Mouse (Mus musculus): ENCODE results near the gene Thap8. TPM values are rescaled to one million over a fixed set of nuclear protein-coding genes. Genes with fewer than 3 reads are reported as not detected.
"Not testable (repeated sequence)": the region's sequence is repeated elsewhere in the genome, so short reads cannot be mapped to it uniquely, and the experiment has no call there.

The Thap8 gene
- 0.48 and 0.77 TPM in 2 replicates for polyA plus RNA-seq (2016; fragmentation: Nextera tagmentation; extraction: Ambion mirVana)

GRCm38 (mm10) chr7:30279951-30280669, at the start of gene Thap8, which contains the start of gene Wdr62:
Gene Thap8, plus strand, starts transcription at chr7:30280094.
Gene Wdr62, minus strand, starts transcription at chr7:30280419.
- peaks cover 8% of the 10 kb centered on the region for H3K4me1 ChIP-seq
- peak within 1 kb of the TSS; percentile 93 for H3K4me2 ChIP-seq (replicated peaks)
- no peaks in the 10 kb centered on the region for H3K27me3 ChIP-seq
- ATAC-seq (ENCODE audit: low FRiP score) = peak; percentile 97
- no peaks in the 10 kb centered on the region for H3K36me3 ChIP-seq
- WGBS = under 1% methylated on average over 47 of the region's 49 CpGs
- H3K9me3 ChIP-seq (replicated peaks) = no peaks in the 10 kb centered on the region
- peak within 1 kb of the TSS; percentile 95 for H3K27ac ChIP-seq
- peak within 1 kb of the TSS; percentile 62 for H3K9ac ChIP-seq
- peak within 1 kb of the TSS; percentile 63 for H3K4me3 ChIP-seq

- WGBS = 0% methylated on average over 16 of the region's 16 CpGs
- Histone ChIP-seq H3K36me3 (peaks cover 37% of the 10 kb centered on the region), H3K9me3 (replicated peaks) (no peaks in the 10 kb centered on the region), H3K4me3 (peak overlapping the region; percentile 70), H3K4me1 (peaks cover 19% of the 10 kb centered on the region), H3K27me3 (no peaks in the 10 kb centered on the region), H3K27ac (peak overlapping the region; percentile 96), H3K9ac (peak overlapping the region; percentile 68), H3K4me2 (replicated peaks) (peak overlapping the region; percentile 81)
- no peak for ATAC-seq (ENCODE audit: low FRiP score)
Measured at GRCm38 (mm10) chr7:30231328-30231668, 48.6 kb upstream of the Thap8 start.

GRCm38 (mm10) chr7:30231669-30232454, 48.0 kb upstream of the Thap8 start, which contains the start of the genes Polr2i and Tbcb:
Gene Polr2i, plus strand, starts transcription at chr7:30231948.
Gene Tbcb, minus strand, starts transcription at chr7:30232272.
- peaks cover 19% of the 10 kb centered on the region for H3K4me1 ChIP-seq
- peak within 1 kb of the TSS; percentile 81 for H3K4me2 ChIP-seq (replicated peaks)
- peaks cover 32% of the 10 kb centered on the region for H3K36me3 ChIP-seq
- H3K27ac ChIP-seq = peak within 1 kb of the TSS; percentile 96
- no peaks in the 10 kb centered on the region for H3K27me3 ChIP-seq
- under 1% methylated on average over 67 of the region's 67 CpGs for WGBS
- no peaks in the 10 kb centered on the region for H3K9me3 ChIP-seq (replicated peaks)
- peak; percentile 94 for ATAC-seq (ENCODE audit: low FRiP score)
- H3K9ac ChIP-seq = peak within 1 kb of the TSS; percentile 79
- peak within 1 kb of the TSS; percentile 70 for H3K4me3 ChIP-seq

GRCm38 (mm10) chr7:30232631-30233148, 47.2 kb upstream of the Thap8 start:
- H3K4me3 ChIP-seq = peak overlapping the region; percentile 70
- WGBS = 4% methylated on average over 24 of the region's 24 CpGs
- peak overlapping the region; percentile 62 for H3K4me2 ChIP-seq (replicated peaks)
- H3K9me3 ChIP-seq (replicated peaks) = no peaks in the 10 kb centered on the region
- H3K9ac ChIP-seq = peak overlapping the region; percentile 79
- H3K27ac ChIP-seq = peak overlapping the region; percentile 96
- ATAC-seq (ENCODE audit: low FRiP score) = peak; percentile 3
- peaks cover 19% of the 10 kb centered on the region for H3K4me1 ChIP-seq
- H3K27me3 ChIP-seq = no peaks in the 10 kb centered on the region
- H3K36me3 ChIP-seq = peaks cover 25% of the 10 kb centered on the region; the same call in 1 of the 2 replicates

GRCm38 (mm10) chr7:30233387-30233786, 46.5 kb upstream of the Thap8 start:
- no peak overlapping the region for H3K9ac ChIP-seq
- H3K9me3 ChIP-seq (replicated peaks) = no peaks in the 10 kb centered on the region
- no peaks in the 10 kb centered on the region for H3K27me3 ChIP-seq
- peaks cover 19% of the 10 kb centered on the region; the same call in 1 of the 2 replicates for H3K36me3 ChIP-seq
- no peak overlapping the region for H3K27ac ChIP-seq
- WGBS = 91% methylated on average over 20 of the region's 20 CpGs
- peak overlapping the region; percentile 70; the same call in 1 of the 2 replicates for H3K4me3 ChIP-seq
- ATAC-seq (ENCODE audit: low FRiP score) = no peak
- H3K4me2 ChIP-seq (replicated peaks) = peak overlapping the region; percentile 62
- peaks cover 19% of the 10 kb centered on the region for H3K4me1 ChIP-seq

- Histone ChIP-seq H3K27me3 (no peaks in the 10 kb centered on the region), H3K27ac (no peak overlapping the region), H3K4me3 (no peak overlapping the region), H3K4me1 (peaks cover 19% of the 10 kb centered on the region), H3K9ac (no peak overlapping the region), H3K36me3 (peaks cover 19% of the 10 kb centered on the region; the same call in 1 of the 2 replicates), H3K4me2 (replicated peaks) (no peak overlapping the region), H3K9me3 (replicated peaks) (no peaks in the 10 kb centered on the region)
- WGBS = 92% methylated on average over 15 of the region's 15 CpGs
- ATAC-seq (ENCODE audit: low FRiP score) = no peak
Measured at GRCm38 (mm10) chr7:30234276-30234858, 45.5 kb upstream of the Thap8 start.

- Histone ChIP-seq H3K36me3 (peaks cover 19% of the 10 kb centered on the region; the same call in 1 of the 2 replicates), H3K4me1 (peaks cover 19% of the 10 kb centered on the region), H3K27me3 (no peaks in the 10 kb centered on the region), H3K4me2 (replicated peaks) (no peak overlapping the region), H3K27ac (no peak overlapping the region), H3K9ac (no peak overlapping the region), H3K9me3 (replicated peaks) (no peaks in the 10 kb centered on the region), H3K4me3 (no peak overlapping the region)
- WGBS = 93% methylated on average over 8 of the region's 8 CpGs
- no peak for ATAC-seq (ENCODE audit: low FRiP score)
Measured at GRCm38 (mm10) chr7:30235091-30235490, 44.8 kb upstream of the Thap8 start.

- no peaks in the 10 kb centered on the region for H3K9me3 ChIP-seq (replicated peaks)
- peaks cover 25% of the 10 kb centered on the region; the same call in 1 of the 2 replicates for H3K36me3 ChIP-seq
- 89% methylated on average over 4 of the region's 4 CpGs for WGBS
- H3K4me1 ChIP-seq = peaks cover 16% of the 10 kb centered on the region
- no peaks in the 10 kb centered on the region for H3K27me3 ChIP-seq
- H3K27ac ChIP-seq = no peak within 1 kb of the TSS
- H3K4me3 ChIP-seq = no peak within 1 kb of the TSS
- H3K9ac ChIP-seq = no peak within 1 kb of the TSS
- no peak for ATAC-seq (ENCODE audit: low FRiP score)
- H3K4me2 ChIP-seq (replicated peaks) = no peak within 1 kb of the TSS
Measured at GRCm38 (mm10) chr7:30235625-30236024, 44.3 kb upstream of the Thap8 start, which contains the start of gene Ovol3. Gene Ovol3, minus strand, starts transcription at chr7:30235725.

- ATAC-seq (ENCODE audit: low FRiP score); H3K27ac ChIP-seq; H3K4me3 ChIP-seq; H3K4me2 ChIP-seq (replicated peaks); H3K9ac ChIP-seq; H3K27me3 ChIP-seq; H3K9me3 ChIP-seq (replicated peaks): not testable (repeated sequence)
- H3K4me1 ChIP-seq = peaks cover 10% of the 10 kb centered on the region
- 90% methylated on average over 3 of the region's 3 CpGs for WGBS
- peaks cover 34% of the 10 kb centered on the region for H3K36me3 ChIP-seq
Measured at GRCm38 (mm10) chr7:30237374-30237773, 42.5 kb upstream of the Thap8 start.

- Histone ChIP-seq H3K9ac (no peak overlapping the region), H3K4me3 (no peak overlapping the region), H3K4me2 (replicated peaks) (no peak overlapping the region), H3K9me3 (replicated peaks) (no peaks in the 10 kb centered on the region), H3K36me3 (peaks cover 17% of the 10 kb centered on the region), H3K27me3 (no peaks in the 10 kb centered on the region), H3K4me1 (no peaks in the 10 kb centered on the region), H3K27ac (no peak overlapping the region)
- WGBS = 88% methylated on average over 12 of the region's 12 CpGs
- ATAC-seq (ENCODE audit: low FRiP score) = no peak
Measured at GRCm38 (mm10) chr7:30251956-30252954, 27.6 kb upstream of the Thap8 start.

GRCm38 (mm10) chr7:30265041-30265440, 14.9 kb upstream of the Thap8 start:
- no peak overlapping the region for H3K9ac ChIP-seq
- peaks cover 29% of the 10 kb centered on the region for H3K36me3 ChIP-seq
- no peaks in the 10 kb centered on the region for H3K4me1 ChIP-seq
- H3K27ac ChIP-seq = no peak overlapping the region
- H3K4me3 ChIP-seq = no peak overlapping the region
- no peak for ATAC-seq (ENCODE audit: low FRiP score)
- H3K27me3 ChIP-seq = no peaks in the 10 kb centered on the region
- 85% methylated on average over 2 of the region's 2 CpGs for WGBS
- H3K9me3 ChIP-seq (replicated peaks) = no peaks in the 10 kb centered on the region
- H3K4me2 ChIP-seq (replicated peaks) = no peak overlapping the region

Measured in hindbrain, embryonic 12.5 days (tissue).